Mouse (Mus musculus): ENCODE measurements around the gene Txndc16. TPM values are rescaled to one million over a fixed set of nuclear protein-coding genes. Genes with fewer than 3 reads are reported as not detected.

The Txndc16 gene
- polyA plus RNA-seq, 1 experiment from 2014 or later = 3.2 TPM

GRCm38 (mm10) chr14:45102201-45102600 lies 117.9 kb downstream of the Txndc16 start:
- 54% methylated on average over 8 of the region's 8 CpGs for WGBS (ENCODE audit: insufficient replicate concordance)
- ATAC-seq (ENCODE audit: low read depth) = no peak
- H3K4me1 ChIP-seq (ENCODE audit: control insufficient read depth, low read depth, low read length) = no peaks in the 10 kb centered on the region

GRCm38 (mm10) chr14:45092327-45092726 lies 127.8 kb downstream of the Txndc16 start:
- Histone ChIP-seq H3K27ac (ENCODE audit: low read length) (no peak overlapping the region), H3K9me3 (replicated peaks; ENCODE audit: control insufficient read depth, low read length) (no peaks in the 10 kb centered on the region), H3K4me2 (ENCODE audit: low read depth, low read length) (no peak overlapping the region), H3K4me3 (ENCODE audit: low read depth, low read length) (no peak overlapping the region), H3K9ac (ENCODE audit: low read depth, low read length) (no peak overlapping the region), H3K4me1 (ENCODE audit: control insufficient read depth, low read depth, low read length) (no peaks in the 10 kb centered on the region), H3K36me3 (ENCODE audit: control insufficient read depth, insufficient read depth) (no peaks in the 10 kb centered on the region), H3K27me3 (ENCODE audit: control insufficient read depth, insufficient read depth, low read depth, low read length) (no peaks in the 10 kb centered on the region)
- ATAC-seq (ENCODE audit: low read depth) = no peak
- 20% methylated on average over 3 of the region's 3 CpGs for WGBS (ENCODE audit: insufficient replicate concordance)

More at GRCm38 (mm10) chr14:45102201-45102600, 117.9 kb downstream of the Txndc16 start:
- Histone ChIP-seq H3K9ac (ENCODE audit: low read depth, low read length) (no peak overlapping the region), H3K36me3 (ENCODE audit: control insufficient read depth, insufficient read depth) (no peaks in the 10 kb centered on the region), H3K4me2 (ENCODE audit: low read depth, low read length) (no peak overlapping the region), H3K4me3 (ENCODE audit: low read depth, low read length) (no peak overlapping the region), H3K27me3 (ENCODE audit: control insufficient read depth, insufficient read depth, low read depth, low read length) (no peaks in the 10 kb centered on the region), H3K9me3 (replicated peaks; ENCODE audit: control insufficient read depth, low read length) (no peaks in the 10 kb centered on the region), H3K27ac (ENCODE audit: low read length) (no peak overlapping the region)

GRCm38 (mm10) chr14:45090011-45090410 lies 130.1 kb downstream of the Txndc16 start:
- WGBS (ENCODE audit: insufficient replicate concordance) = 42% methylated on average over 4 of the region's 4 CpGs
- H3K4me3 ChIP-seq (ENCODE audit: low read depth, low read length) = no peak overlapping the region
- no peaks in the 10 kb centered on the region for H3K36me3 ChIP-seq (ENCODE audit: control insufficient read depth, insufficient read depth)
- no peaks in the 10 kb centered on the region for H3K9me3 ChIP-seq (replicated peaks; ENCODE audit: control insufficient read depth, low read length)
- H3K27ac ChIP-seq (ENCODE audit: low read length) = no peak overlapping the region
- no peaks in the 10 kb centered on the region for H3K4me1 ChIP-seq (ENCODE audit: control insufficient read depth, low read depth, low read length)
- H3K4me2 ChIP-seq (ENCODE audit: low read depth, low read length) = no peak overlapping the region
- ATAC-seq (ENCODE audit: low read depth) = no peak
- no peaks in the 10 kb centered on the region for H3K27me3 ChIP-seq (ENCODE audit: control insufficient read depth, insufficient read depth, low read depth, low read length)
- H3K9ac ChIP-seq (ENCODE audit: low read depth, low read length) = no peak overlapping the region

GRCm38 (mm10) chr14:45085651-45086425 lies 134.3 kb downstream of the Txndc16 start:
- Histone ChIP-seq H3K4me2 (ENCODE audit: low read depth, low read length) (no peak overlapping the region), H3K36me3 (ENCODE audit: control insufficient read depth, insufficient read depth) (no peaks in the 10 kb centered on the region), H3K4me1 (ENCODE audit: control insufficient read depth, low read depth, low read length) (no peaks in the 10 kb centered on the region), H3K9ac (ENCODE audit: low read depth, low read length) (no peak overlapping the region), H3K27ac (ENCODE audit: low read length) (no peak overlapping the region), H3K4me3 (ENCODE audit: low read depth, low read length) (no peak overlapping the region), H3K27me3 (ENCODE audit: control insufficient read depth, insufficient read depth, low read depth, low read length) (no peaks in the 10 kb centered on the region), H3K9me3 (replicated peaks; ENCODE audit: control insufficient read depth, low read length) (no peaks in the 10 kb centered on the region)
- 41% methylated on average over 5 of the region's 5 CpGs for WGBS (ENCODE audit: insufficient replicate concordance)
- ATAC-seq (ENCODE audit: low read depth) = no peak

- no peaks in the 10 kb centered on the region for H3K36me3 ChIP-seq (ENCODE audit: control insufficient read depth, insufficient read depth)
- no peak overlapping the region for H3K4me3 ChIP-seq (ENCODE audit: low read depth, low read length)
- no peak for ATAC-seq (ENCODE audit: low read depth)
- H3K27ac ChIP-seq (ENCODE audit: low read length) = no peak overlapping the region
- WGBS (ENCODE audit: insufficient replicate concordance) = 64% methylated on average over 5 of the region's 5 CpGs
- no peaks in the 10 kb centered on the region for H3K4me1 ChIP-seq (ENCODE audit: control insufficient read depth, low read depth, low read length)
- H3K27me3 ChIP-seq (ENCODE audit: control insufficient read depth, insufficient read depth, low read depth, low read length) = no peaks in the 10 kb centered on the region
- H3K9ac ChIP-seq (ENCODE audit: low read depth, low read length) = no peak overlapping the region
- H3K4me2 ChIP-seq (ENCODE audit: low read depth, low read length) = no peak overlapping the region
- H3K9me3 ChIP-seq (replicated peaks; ENCODE audit: control insufficient read depth, low read length) = no peaks in the 10 kb centered on the region
Observed at GRCm38 (mm10) chr14:45084656-45085280, 135.4 kb downstream of the Txndc16 start.

GRCm38 (mm10) chr14:45083540-45083939 lies 136.6 kb downstream of the Txndc16 start:
- Histone ChIP-seq H3K9me3 (replicated peaks; ENCODE audit: control insufficient read depth, low read length) (no peaks in the 10 kb centered on the region), H3K4me1 (ENCODE audit: control insufficient read depth, low read depth, low read length) (no peaks in the 10 kb centered on the region), H3K27ac (ENCODE audit: low read length) (no peak overlapping the region), H3K4me3 (ENCODE audit: low read depth, low read length) (no peak overlapping the region), H3K36me3 (ENCODE audit: control insufficient read depth, insufficient read depth) (no peaks in the 10 kb centered on the region), H3K9ac (ENCODE audit: low read depth, low read length) (no peak overlapping the region), H3K27me3 (ENCODE audit: control insufficient read depth, insufficient read depth, low read depth, low read length) (no peaks in the 10 kb centered on the region), H3K4me2 (ENCODE audit: low read depth, low read length) (no peak overlapping the region)
- ATAC-seq (ENCODE audit: low read depth) = no peak
- 61% methylated on average over 4 of the region's 4 CpGs for WGBS (ENCODE audit: insufficient replicate concordance)

Other genes with a start within 250 kb of the Txndc16 start
- gene Ptger2, start 232.1 kb downstream of the Txndc16 start, polyA plus RNA-seq (2015; fragmentation: Nextera tagmentation; extraction: Ambion mirVana) = 0.58 and 0.64 TPM in 2 replicates
- gene Gpr137c, start 611 bp downstream of the Txndc16 start, polyA plus RNA-seq (2015; fragmentation: Nextera tagmentation; extraction: Ambion mirVana) = 0.11 and 0.19 TPM in 2 replicates
- gene Ero1l, start 98.4 kb upstream of the Txndc16 start, polyA plus RNA-seq (2015; fragmentation: Nextera tagmentation; extraction: Ambion mirVana) = 37.8 and 44.5 TPM in 2 replicates
- gene Psmc6, start 109.5 kb upstream of the Txndc16 start, polyA plus RNA-seq (2015; fragmentation: Nextera tagmentation; extraction: Ambion mirVana) = 70.8 and 80.2 TPM in 2 replicates
- 11.4 and 14.1 TPM in 2 replicates for gene Styx, start 130.8 kb upstream of the Txndc16 start, polyA plus RNA-seq (2015; fragmentation: Nextera tagmentation; extraction: Ambion mirVana)
- 30.3 and 30.8 TPM in 2 replicates for gene Gnpnat1, start 184.6 kb upstream of the Txndc16 start, polyA plus RNA-seq (2015; fragmentation: Nextera tagmentation; extraction: Ambion mirVana)